Mouse (Mus musculus): ENCODE data around the gene S100a3. TPM values are rescaled to one million over a fixed set of nuclear protein-coding genes. Genes with fewer than 3 reads are reported as not detected.

S100a3 gene
- polyA plus RNA-seq, 1 experiment, result 14.0 TPM

- Histone ChIP-seq H3K4me1 (replicated peaks; ENCODE audit: control insufficient read depth, insufficient read depth, low read length) (no peaks in the 10 kb centered on the region), H3K27me3 (ENCODE audit: control insufficient read depth, insufficient read depth, low read length) (no peaks in the 10 kb centered on the region), H3K36me3 (ENCODE audit: control insufficient read depth, insufficient read depth, low read length) (no peaks in the 10 kb centered on the region), H3K27ac (ENCODE audit: control insufficient read depth, insufficient read depth, low read length) (no peak overlapping the region), H3K4me3 (ENCODE audit: control insufficient read depth, insufficient read depth, low read length) (no peak overlapping the region)
- no peak for DNase-seq
- WGBS, result 75% methylated on average over 2 of the region's 2 CpGs
- no peak for TF ChIP-seq POLR2A (IDR thresholded peaks at IDR 0.05; ENCODE audit: control insufficient read depth, extremely low read depth, insufficient read depth, low read length, poor library complexity)
- TF ChIP-seq CTCF (IDR thresholded peaks at IDR 0.05; ENCODE audit: borderline replicate concordance, control insufficient read depth, extremely low read depth, insufficient read depth, low read length, poor library complexity), result no peak
Measured at GRCm38 (mm10) chr3:90550421-90550790, 10.0 kb upstream of the S100a3 start.

DNA sequence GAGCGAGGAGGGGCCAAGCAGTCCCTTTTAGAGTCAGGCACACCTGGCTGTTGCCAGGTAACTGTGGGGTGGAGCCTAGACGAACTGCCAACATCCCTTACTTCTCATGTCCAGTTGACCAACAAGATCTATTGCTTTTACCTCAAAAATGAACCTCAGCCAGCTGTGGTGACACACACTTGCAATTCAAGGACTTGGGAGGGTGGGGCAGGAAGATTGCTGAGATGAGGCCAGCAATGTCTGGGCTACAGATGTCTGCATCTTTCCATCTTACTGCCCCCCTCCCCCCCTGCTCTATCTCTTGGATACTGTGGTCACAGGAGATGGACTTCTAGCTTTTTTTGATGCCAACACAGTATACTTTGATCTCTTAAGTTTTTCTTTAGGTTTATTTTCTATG is 8.1 kb upstream of the S100a3 start:
- 83% methylated on average over 2 of the region's 2 CpGs for WGBS
- Histone ChIP-seq H3K4me1 (replicated peaks; ENCODE audit: control insufficient read depth, insufficient read depth, low read length) (no peaks in the 10 kb centered on the region), H3K27me3 (ENCODE audit: control insufficient read depth, insufficient read depth, low read length) (no peaks in the 10 kb centered on the region), H3K27ac (ENCODE audit: control insufficient read depth, insufficient read depth, low read length) (no peak overlapping the region), H3K36me3 (ENCODE audit: control insufficient read depth, insufficient read depth, low read length) (no peaks in the 10 kb centered on the region), H3K4me3 (ENCODE audit: control insufficient read depth, insufficient read depth, low read length) (no peak overlapping the region)
- TF ChIP-seq CTCF (IDR thresholded peaks at IDR 0.05; ENCODE audit: borderline replicate concordance, control insufficient read depth, extremely low read depth, insufficient read depth, low read length, poor library complexity) (no peak), POLR2A (IDR thresholded peaks at IDR 0.05; ENCODE audit: control insufficient read depth, extremely low read depth, insufficient read depth, low read length, poor library complexity) (no peak)
- no peak for DNase-seq

GRCm38 (mm10) chr3:90555954-90556353 is 4.4 kb upstream of the S100a3 start:
- no peak overlapping the region for H3K4me3 ChIP-seq (ENCODE audit: control insufficient read depth, insufficient read depth, low read length)
- 87% methylated on average over 5 of the region's 5 CpGs for WGBS
- H3K4me1 ChIP-seq (replicated peaks; ENCODE audit: control insufficient read depth, insufficient read depth, low read length), result no peaks in the 10 kb centered on the region
- no peaks in the 10 kb centered on the region for H3K36me3 ChIP-seq (ENCODE audit: control insufficient read depth, insufficient read depth, low read length)
- no peaks in the 10 kb centered on the region for H3K27me3 ChIP-seq (ENCODE audit: control insufficient read depth, insufficient read depth, low read length)
- no peak for DNase-seq
- TF ChIP-seq CTCF (IDR thresholded peaks at IDR 0.05; ENCODE audit: borderline replicate concordance, control insufficient read depth, extremely low read depth, insufficient read depth, low read length, poor library complexity) (no peak), POLR2A (IDR thresholded peaks at IDR 0.05; ENCODE audit: control insufficient read depth, extremely low read depth, insufficient read depth, low read length, poor library complexity) (no peak)
- no peak overlapping the region for H3K27ac ChIP-seq (ENCODE audit: control insufficient read depth, insufficient read depth, low read length)

- WGBS, result 89% methylated on average over 5 of the region's 5 CpGs
- TF ChIP-seq CTCF (IDR thresholded peaks at IDR 0.05; ENCODE audit: borderline replicate concordance, control insufficient read depth, extremely low read depth, insufficient read depth, low read length, poor library complexity) (no peak), POLR2A (IDR thresholded peaks at IDR 0.05; ENCODE audit: control insufficient read depth, extremely low read depth, insufficient read depth, low read length, poor library complexity) (no peak)
- no peak for DNase-seq
- no peaks in the 10 kb centered on the region for H3K4me1 ChIP-seq (replicated peaks; ENCODE audit: control insufficient read depth, insufficient read depth, low read length)
- no peak overlapping the region for H3K27ac ChIP-seq (ENCODE audit: control insufficient read depth, insufficient read depth, low read length)
- no peaks in the 10 kb centered on the region for H3K36me3 ChIP-seq (ENCODE audit: control insufficient read depth, insufficient read depth, low read length)
- H3K4me3 ChIP-seq (ENCODE audit: control insufficient read depth, insufficient read depth, low read length), result no peak overlapping the region
- no peaks in the 10 kb centered on the region for H3K27me3 ChIP-seq (ENCODE audit: control insufficient read depth, insufficient read depth, low read length)
Measured at GRCm38 (mm10) chr3:90574691-90575090, 14.3 kb downstream of the S100a3 start.

GRCm38 (mm10) chr3:90575320-90575719 is 14.9 kb downstream of the S100a3 start:
- Histone ChIP-seq H3K27ac (ENCODE audit: control insufficient read depth, insufficient read depth, low read length) (no peak overlapping the region), H3K4me1 (replicated peaks; ENCODE audit: control insufficient read depth, insufficient read depth, low read length) (no peaks in the 10 kb centered on the region), H3K36me3 (ENCODE audit: control insufficient read depth, insufficient read depth, low read length) (no peaks in the 10 kb centered on the region), H3K27me3 (ENCODE audit: control insufficient read depth, insufficient read depth, low read length) (no peaks in the 10 kb centered on the region), H3K4me3 (ENCODE audit: control insufficient read depth, insufficient read depth, low read length) (no peak overlapping the region)
- no peak for DNase-seq
- TF ChIP-seq POLR2A (IDR thresholded peaks at IDR 0.05; ENCODE audit: control insufficient read depth, extremely low read depth, insufficient read depth, low read length, poor library complexity), result no peak
- TF ChIP-seq CTCF (IDR thresholded peaks at IDR 0.05; ENCODE audit: borderline replicate concordance, control insufficient read depth, extremely low read depth, insufficient read depth, low read length, poor library complexity), result no peak
- 82% methylated on average over 3 of the region's 3 CpGs for WGBS

- H3K27ac ChIP-seq (ENCODE audit: control insufficient read depth, insufficient read depth, low read length), result no peak overlapping the region
- TF ChIP-seq CTCF (IDR thresholded peaks at IDR 0.05; ENCODE audit: borderline replicate concordance, control insufficient read depth, extremely low read depth, insufficient read depth, low read length, poor library complexity) (no peak), POLR2A (IDR thresholded peaks at IDR 0.05; ENCODE audit: control insufficient read depth, extremely low read depth, insufficient read depth, low read length, poor library complexity) (no peak)
- H3K4me3 ChIP-seq (ENCODE audit: control insufficient read depth, insufficient read depth, low read length), result no peak overlapping the region
- H3K27me3 ChIP-seq (ENCODE audit: control insufficient read depth, insufficient read depth, low read length), result no peaks in the 10 kb centered on the region
- no peak for DNase-seq
- WGBS, result 88% methylated on average over 10 of the region's 10 CpGs
- H3K36me3 ChIP-seq (ENCODE audit: control insufficient read depth, insufficient read depth, low read length), result no peaks in the 10 kb centered on the region
- H3K4me1 ChIP-seq (replicated peaks; ENCODE audit: control insufficient read depth, insufficient read depth, low read length), result no peaks in the 10 kb centered on the region
Measured at GRCm38 (mm10) chr3:90576351-90577001, 16.1 kb downstream of the S100a3 start.

- no peaks in the 10 kb centered on the region for H3K27me3 ChIP-seq (ENCODE audit: control insufficient read depth, insufficient read depth, low read length)
- no peaks in the 10 kb centered on the region for H3K36me3 ChIP-seq (ENCODE audit: control insufficient read depth, insufficient read depth, low read length)
- no peak overlapping the region for H3K4me3 ChIP-seq (ENCODE audit: control insufficient read depth, insufficient read depth, low read length)
- DNase-seq, result no peak
- H3K4me1 ChIP-seq (replicated peaks; ENCODE audit: control insufficient read depth, insufficient read depth, low read length), result no peaks in the 10 kb centered on the region
- WGBS, result 93% methylated on average over 7 of the region's 7 CpGs
- no peak overlapping the region for H3K27ac ChIP-seq (ENCODE audit: control insufficient read depth, insufficient read depth, low read length)
- TF ChIP-seq POLR2A (IDR thresholded peaks at IDR 0.05; ENCODE audit: control insufficient read depth, extremely low read depth, insufficient read depth, low read length, poor library complexity), result no peak
- no peak for TF ChIP-seq CTCF (IDR thresholded peaks at IDR 0.05; ENCODE audit: borderline replicate concordance, control insufficient read depth, extremely low read depth, insufficient read depth, low read length, poor library complexity)
Measured at GRCm38 (mm10) chr3:90579433-90579832, 19.1 kb downstream of the S100a3 start.
